In genomic region chr8:122376365-122377231, GRCm38 (mm10) we compare ENCODE assay signal across 8 mouse cellular contexts. TPM values are rescaled to one million over a fixed set of nuclear protein-coding genes. Genes with fewer than 3 reads are reported as not detected.
A peak's percentile ranks its signal among the peaks of the same experiment; 100 is the strongest.
DNase-seq lines count a peak whose midpoint lies in the region; ATAC-seq and TF ChIP-seq lines count a peak whose summit lies in the region.

Gene Zc3h18 (plus strand): TSS chr8:122376609.

- peak; percentile 67 for TF ChIP-seq CTCF in kidney, postnatal 0 days (IDR thresholded peaks at IDR 0.05; ENCODE audit: low read depth)

- peaks cover 25% of the 10 kb centered on the region for H3K4me1 ChIP-seq in heart, embryonic 12.5 days (replicated peaks)
- H3K4me1 ChIP-seq in kidney, postnatal 0 days (replicated peaks; ENCODE audit: insufficient read depth, low read length): no peaks in the 10 kb centered on the region; the same call in 1 of the 2 replicates
- peaks cover 16% of the 10 kb centered on the region for H3K4me1 ChIP-seq in liver, embryonic 11.5 days (replicated peaks; ENCODE audit: control insufficient read depth, insufficient read depth, low read length)
- H3K4me1 ChIP-seq in stomach, embryonic 14.5 days (ENCODE audit: control insufficient read depth, insufficient read depth, low read length): peaks cover 17% of the 10 kb centered on the region

- peaks cover 19% of the 10 kb centered on the region for H3K36me3 ChIP-seq in heart, embryonic 12.5 days
- no peaks in the 10 kb centered on the region for H3K36me3 ChIP-seq in kidney, postnatal 0 days (ENCODE audit: insufficient read depth, low read length)
- peaks cover 12% of the 10 kb centered on the region for H3K36me3 ChIP-seq in liver, embryonic 11.5 days (ENCODE audit: control insufficient read depth, insufficient read depth, low read length)
- H3K36me3 ChIP-seq in stomach, embryonic 14.5 days (ENCODE audit: control insufficient read depth, insufficient read depth, low read length): peaks cover 13% of the 10 kb centered on the region

- WGBS in heart, embryonic 12.5 days: 2% methylated on average over 104 of the region's 107 CpGs
- under 1% methylated on average over 98 of the region's 107 CpGs for WGBS in kidney, postnatal 0 days
- WGBS in liver, embryonic 11.5 days: under 1% methylated on average over 103 of the region's 107 CpGs
- under 1% methylated on average over 88 of the region's 107 CpGs for WGBS in stomach, embryonic 14.5 days

- H3K27me3 ChIP-seq in heart, embryonic 12.5 days (replicated peaks): no peaks in the 10 kb centered on the region
- H3K27me3 ChIP-seq in kidney, postnatal 0 days (ENCODE audit: insufficient read depth, low read length): no peaks in the 10 kb centered on the region
- H3K27me3 ChIP-seq in liver, embryonic 11.5 days (replicated peaks; ENCODE audit: control insufficient read depth, insufficient read depth, low read length): no peaks in the 10 kb centered on the region
- no peaks in the 10 kb centered on the region for H3K27me3 ChIP-seq in stomach, embryonic 14.5 days (ENCODE audit: control insufficient read depth, insufficient read depth, low read length)

- peak within 1 kb of the TSS; percentile 89 for H3K4me2 ChIP-seq in heart, embryonic 12.5 days
- peak within 1 kb of the TSS; percentile 82 for H3K4me2 ChIP-seq in kidney, postnatal 0 days (ENCODE audit: low read length)
- H3K4me2 ChIP-seq in liver, embryonic 11.5 days: peak within 1 kb of the TSS; percentile 82
- peak within 1 kb of the TSS; percentile 80 for H3K4me2 ChIP-seq in stomach, embryonic 14.5 days (replicated peaks; ENCODE audit: low read depth, low read length)

- peak within 1 kb of the TSS; percentile 70 for H3K4me3 ChIP-seq in heart, embryonic 12.5 days
- peak within 1 kb of the TSS; percentile 97 for H3K4me3 ChIP-seq in kidney, postnatal 0 days (replicated peaks; ENCODE audit: low read depth, low read length)
- H3K4me3 ChIP-seq in liver, embryonic 11.5 days (ENCODE audit: low read depth, low read length): peak within 1 kb of the TSS; percentile 95
- peak within 1 kb of the TSS; percentile 77 for H3K4me3 ChIP-seq in stomach, embryonic 14.5 days (ENCODE audit: low read depth, low read length)

- no peaks in the 10 kb centered on the region for H3K9me3 ChIP-seq in heart, embryonic 12.5 days (replicated peaks)
- H3K9me3 ChIP-seq in kidney, postnatal 0 days (replicated peaks; ENCODE audit: low read length): no peaks in the 10 kb centered on the region
- H3K9me3 ChIP-seq in liver, embryonic 11.5 days (ENCODE audit: control insufficient read depth, low read length): no peaks in the 10 kb centered on the region
- no peaks in the 10 kb centered on the region for H3K9me3 ChIP-seq in stomach, embryonic 14.5 days (ENCODE audit: control insufficient read depth, low read depth, low read length)

- peak within 1 kb of the TSS; percentile 90 for H3K27ac ChIP-seq in heart, embryonic 12.5 days (ENCODE audit: poor library complexity, severe bottlenecking)
- H3K27ac ChIP-seq in kidney, postnatal 0 days: peak within 1 kb of the TSS; percentile 96
- H3K27ac ChIP-seq in liver, embryonic 11.5 days (ENCODE audit: low read depth, low read length): peak within 1 kb of the TSS; percentile 89
- H3K27ac ChIP-seq in stomach, embryonic 14.5 days (ENCODE audit: low read length): peak within 1 kb of the TSS; percentile 96

- peak within 1 kb of the TSS; percentile 92 for H3K9ac ChIP-seq in heart, embryonic 12.5 days
- peak within 1 kb of the TSS; percentile 95 for H3K9ac ChIP-seq in kidney, postnatal 0 days (ENCODE audit: low read depth, low read length)
- peak within 1 kb of the TSS; percentile 94 for H3K9ac ChIP-seq in liver, embryonic 11.5 days (ENCODE audit: low read depth, low read length)
- H3K9ac ChIP-seq in stomach, embryonic 14.5 days (replicated peaks; ENCODE audit: low read depth, low read length): peak within 1 kb of the TSS; percentile 92

- ATAC-seq in erythroid progenitor cell, adult 5-6 weeks (replicated peaks; ENCODE audit: low FRiP score, poor library complexity, severe bottlenecking): peak; percentile 96
- ATAC-seq in heart, embryonic 12.5 days (ENCODE audit: insufficient number of reproducible peaks, low FRiP score): peak; percentile 96
- peak; percentile 91 for ATAC-seq in kidney, postnatal 0 days (replicated peaks; ENCODE audit: low FRiP score, low read depth)
- peak; percentile 93 for ATAC-seq in liver, embryonic 11.5 days (replicated peaks; ENCODE audit: low FRiP score)
- peak; percentile 92 for ATAC-seq in stomach, embryonic 14.5 days (ENCODE audit: insufficient number of reproducible peaks, insufficient read depth, low FRiP score, low read depth)

- DNase-seq in CD4-positive helper T cell, adult 2 months (ENCODE audit: low read depth, low spot score): peak; percentile 99
- DNase-seq in brain, embryonic 18.5 days (ENCODE audit: low read depth, low spot score): peak; percentile 96
- DNase-seq in kidney, postnatal 0 days (ENCODE audit: low spot score): peak; percentile 99
- DNase-seq in liver, embryonic 11.5 days (ENCODE audit: low spot score): peak; percentile 99
- peak; percentile 99 for DNase-seq in naive thymus-derived CD4-positive, alpha-beta T cell, adult 2 months (ENCODE audit: low read depth)

RNA-seq across cellular contexts. Expression of gene Zc3h18, which starts in this region (rescaled TPM):
- total RNA-seq in erythroid progenitor cell, adult 5-6 weeks (2015; ENCODE audit: low replicate concordance): 32.3 and 32.8 TPM in 2 replicates
- 57.9 and 58.0 TPM in 2 replicates for total RNA-seq in erythroid progenitor cell, adult 5-6 weeks (2017; ENCODE audit: low replicate concordance)
- polyA plus RNA-seq in heart, embryonic 12.5 days (2016; fragmentation: Nextera tagmentation; extraction: Ambion mirVana): 41.4 and 43.0 TPM in 2 replicates
- 33.7 and 35.1 TPM in 2 replicates for polyA plus RNA-seq in kidney, postnatal 0 days (2015; fragmentation: Nextera tagmentation; extraction: Ambion mirVana)
- 41.3 and 44.2 TPM in 2 replicates for polyA plus RNA-seq in liver, embryonic 11.5 days (2014; fragmentation: Nextera tagmentation; extraction: Ambion mirVana)
- 30.5 and 34.8 TPM in 2 replicates for polyA plus RNA-seq in stomach, embryonic 14.5 days (2014; fragmentation: Nextera tagmentation; extraction: Ambion mirVana)

Comparison
In these comparisons a context has a peak if more than half of its experiments do, and no peak if none do; other contexts are left out.
1. Peak in every context shown above with its lines: DNase-seq, ATAC-seq, H3K4me3 ChIP-seq and H3K27ac ChIP-seq.